Mouse (Mus musculus) embryonic facial prominence, embryonic 11.5 days (tissue): ENCODE data around the gene Ush1g. TPM values are rescaled to one million over a fixed set of nuclear protein-coding genes. Genes with fewer than 3 reads are reported as not detected.

Source experiments
- polyA plus RNA-seq: library from polyadenylated mRNA; unstranded; fragments of >200 nt; fragmentation: Nextera tagmentation; extraction: Ambion mirVana; gene quantifications from 2 replicates; pipeline ENCODE4 v1.2.1, GENCODE M21; 2014

Ush1g gene
- polyA plus RNA-seq, 1 experiment from 2014 or later: not detected

Other genes starting within 250 kb of the Ush1g start
- gene Rab37, start 230.6 kb downstream of the Ush1g start, polyA plus RNA-seq: 1.4 and 1.9 TPM in 2 replicates
- not detected in 2 replicates for gene Cd300lf, start 188.0 kb downstream of the Ush1g start, polyA plus RNA-seq
- 31.3 and 36.0 TPM in 2 replicates for gene Slc9a3r1, start 158.7 kb downstream of the Ush1g start, polyA plus RNA-seq
- 6.9 and 7.7 TPM in 2 replicates for gene Tmem104, start 134.6 kb downstream of the Ush1g start, polyA plus RNA-seq
- 15.5 and 19.5 TPM in 2 replicates for gene Nat9, start 134.2 kb downstream of the Ush1g start, polyA plus RNA-seq
- gene Grin2c, start 54.8 kb downstream of the Ush1g start, polyA plus RNA-seq: 0.04 and 0.06 TPM in 2 replicates
- gene Fdxr, start 45.0 kb downstream of the Ush1g start, polyA plus RNA-seq: 12.4 and 12.5 TPM in 2 replicates
- gene Fads6, start 24.4 kb downstream of the Ush1g start, polyA plus RNA-seq: 0.14 and 0.28 TPM in 2 replicates
- not detected in 2 replicates for gene Otop2, start 14.9 kb downstream of the Ush1g start, polyA plus RNA-seq
- not detected in 2 replicates for gene Otop3, start 12.7 kb upstream of the Ush1g start, polyA plus RNA-seq
- gene Hid1, start 45.7 kb upstream of the Ush1g start, polyA plus RNA-seq: 6.9 and 7.1 TPM in 2 replicates
- gene Cdr2l, start 59.9 kb upstream of the Ush1g start, polyA plus RNA-seq: 15.2 and 15.7 TPM in 2 replicates
- 217 and 221 TPM in 2 replicates for gene Mrpl58, start 81.7 kb upstream of the Ush1g start, polyA plus RNA-seq
- gene Atp5h, start 97.9 kb upstream of the Ush1g start, polyA plus RNA-seq: 893 and 931 TPM in 2 replicates
- gene Kctd2, start 98.1 kb upstream of the Ush1g start, polyA plus RNA-seq: 18.8 and 21.0 TPM in 2 replicates
- gene Trim80, start 118.5 kb upstream of the Ush1g start, polyA plus RNA-seq: not detected in 2 replicates
- 0.22 TPM in 1 of 2 replicates, not detected in the other for gene Slc16a5, start 140.4 kb upstream of the Ush1g start, polyA plus RNA-seq
- gene Armc7, start 153.6 kb upstream of the Ush1g start, polyA plus RNA-seq: 8.1 and 8.7 TPM in 2 replicates
- 67.4 and 70.7 TPM in 2 replicates for gene Nt5c, start 169.8 kb upstream of the Ush1g start, polyA plus RNA-seq
- 654 and 692 TPM in 2 replicates for gene Jpt1, start 192.3 kb upstream of the Ush1g start, polyA plus RNA-seq
- 1,638 and 1,712 TPM in 2 replicates for gene Sumo2, start 214.2 kb upstream of the Ush1g start, polyA plus RNA-seq
- gene Nup85, start 242.4 kb upstream of the Ush1g start, polyA plus RNA-seq: 204 and 210 TPM in 2 replicates